Mouse (Mus musculus) kidney, embryonic 15.5 days (tissue): Measurements from ENCODE around the gene Cnot8. TPM values are rescaled to one million over a fixed set of nuclear protein-coding genes. Genes with fewer than 3 reads are reported as not detected.

Source experiments
- ATAC-seq: fragments of 200-750 bp; cut with Nextera tagmentation; replicated peaks from 2 replicates; pipeline ENCODE4 v1.8.0; 2017; ENCODE audit warnings: moderate TSS enrichment; ENCODE audit not compliant: low FRiP score
- H3K27ac ChIP-seq: fragments of 300-500 bp; sonication (generic); 2 replicates; pipeline ENCODE4 v1.5.1; 2015; ENCODE audit warnings: mild to moderate bottlenecking, inconsistent platforms
- H3K27me3 ChIP-seq: fragments of 300-500 bp; sonication (generic); 2 replicates; pipeline ENCODE4 v1.6.1; 2015; ENCODE audit warnings: inconsistent platforms
- H3K36me3 ChIP-seq: fragments of 300-500 bp; sonication (generic); 2 replicates; pipeline ENCODE4 v1.6.1; 2015; ENCODE audit warnings: inconsistent platforms
- H3K4me1 ChIP-seq: fragments of 300-500 bp; sonication (generic); 2 replicates; pipeline ENCODE4 v1.6.1; 2015; ENCODE audit warnings: inconsistent platforms
- H3K4me2 ChIP-seq: fragments of 300-500 bp; sonication (generic); 2 replicates; pipeline ENCODE4 v1.6.1; 2015; ENCODE audit warnings: moderate library complexity, mild to moderate bottlenecking, inconsistent platforms
- H3K4me3 ChIP-seq: fragments of 300-500 bp; sonication (generic); replicated peaks from 2 replicates; pipeline ENCODE4 v1.5.1; 2015; ENCODE audit warnings: mild to moderate bottlenecking, inconsistent platforms
- H3K9ac ChIP-seq: fragments of 300-500 bp; sonication (generic); 2 replicates; pipeline ENCODE4 v1.6.1; 2015; ENCODE audit warnings: mild to moderate bottlenecking, inconsistent platforms
- H3K9me3 ChIP-seq: fragments of 300-500 bp; sonication (generic); replicated peaks from 2 replicates; pipeline ENCODE4 v1.6.1; 2016; ENCODE audit warnings: inconsistent platforms
- WGBS: fragments of 180-500 bp; shearing (Covaris S2); methylation state at CpG from one replicate; pipeline ENCODE4 v1.1.7; 2015; ENCODE audit warnings: mixed read lengths; 5-methylcytosine and 5-hydroxymethylcytosine counted together
- polyA plus RNA-seq: library from polyadenylated mRNA; unstranded; fragments of >200 nt; fragmentation: Nextera tagmentation; extraction: Ambion mirVana; gene quantifications from 2 replicates; pipeline ENCODE4 v1.2.1, GENCODE M21; 2015

Gene Cnot8
- polyA plus RNA-seq, 1 experiment from 2014 or later = 85.7 TPM

- H3K27ac ChIP-seq = no peak overlapping the region
- H3K4me1 ChIP-seq = peaks cover 30% of the 10 kb centered on the region
- no peak for ATAC-seq
- H3K4me2 ChIP-seq = no peak overlapping the region
- H3K27me3 ChIP-seq = no peaks in the 10 kb centered on the region
- peaks cover 27% of the 10 kb centered on the region for H3K36me3 ChIP-seq
- 42% methylated on average over 3 of the region's 3 CpGs for WGBS
- H3K4me3 ChIP-seq = no peak overlapping the region
- no peak overlapping the region for H3K9ac ChIP-seq
- no peaks in the 10 kb centered on the region for H3K9me3 ChIP-seq
These were observed 3.1 kb downstream of the Cnot8 start for GRCm38 (mm10) chr11:58107009-58107408.

- no peak overlapping the region for H3K4me2 ChIP-seq
- ATAC-seq = no peak
- WGBS = 68% methylated on average over 4 of the region's 4 CpGs
These were observed 3.8 kb downstream of the Cnot8 start for GRCm38 (mm10) chr11:58107664-58108337.

GRCm38 (mm10) chr11:58116560-58116959 is 12.6 kb downstream of the Cnot8 start:
- no peak for ATAC-seq
- no peak overlapping the region for H3K4me3 ChIP-seq
- H3K4me2 ChIP-seq = no peak overlapping the region
- H3K36me3 ChIP-seq = peaks cover 98% of the 10 kb centered on the region
- no peaks in the 10 kb centered on the region for H3K9me3 ChIP-seq
- WGBS = 88% methylated on average over 1 of the region's 1 CpGs
- no peak overlapping the region for H3K9ac ChIP-seq
- H3K27me3 ChIP-seq = no peaks in the 10 kb centered on the region
- no peaks in the 10 kb centered on the region for H3K4me1 ChIP-seq
- no peak overlapping the region for H3K27ac ChIP-seq

More at GRCm38 (mm10) chr11:58107664-58108337, 3.8 kb downstream of the Cnot8 start:
- Histone ChIP-seq H3K4me3 (no peak overlapping the region), H3K9me3 (no peaks in the 10 kb centered on the region), H3K9ac (no peak overlapping the region), H3K36me3 (peaks cover 35% of the 10 kb centered on the region), H3K27ac (no peak overlapping the region), H3K27me3 (no peaks in the 10 kb centered on the region), H3K4me1 (peaks cover 26% of the 10 kb centered on the region)

- Histone ChIP-seq H3K27me3 (no peaks in the 10 kb centered on the region), H3K36me3 (peaks cover 98% of the 10 kb centered on the region), H3K9ac (no peak overlapping the region), H3K27ac (no peak overlapping the region), H3K9me3 (no peaks in the 10 kb centered on the region), H3K4me1 (no peaks in the 10 kb centered on the region), H3K4me3 (no peak overlapping the region), H3K4me2 (no peak overlapping the region)
- no peak for ATAC-seq
- 94% methylated on average over 10 of the region's 10 CpGs for WGBS
These were observed 13.2 kb downstream of the Cnot8 start for GRCm38 (mm10) chr11:58117044-58117652.

- no peak for ATAC-seq
- Histone ChIP-seq H3K27me3 (no peaks in the 10 kb centered on the region), H3K36me3 (peaks cover 99% of the 10 kb centered on the region), H3K4me3 (no peak overlapping the region), H3K4me2 (no peak overlapping the region), H3K9me3 (no peaks in the 10 kb centered on the region), H3K9ac (no peak overlapping the region), H3K27ac (no peak overlapping the region), H3K4me1 (no peaks in the 10 kb centered on the region)
- WGBS = 85% methylated on average over 3 of the region's 3 CpGs
These were observed 16.7 kb downstream of the Cnot8 start for GRCm38 (mm10) chr11:58120655-58121054.

GRCm38 (mm10) chr11:58121351-58121750 is 17.4 kb downstream of the Cnot8 start:
- H3K36me3 ChIP-seq = peaks cover 99% of the 10 kb centered on the region
- no peaks in the 10 kb centered on the region for H3K27me3 ChIP-seq
- H3K9ac ChIP-seq = no peak overlapping the region
- ATAC-seq = no peak
- peaks cover 3% of the 10 kb centered on the region; the same call in 1 of the 2 replicates for H3K4me1 ChIP-seq
- no peaks in the 10 kb centered on the region for H3K9me3 ChIP-seq
- H3K4me3 ChIP-seq = no peak overlapping the region
- WGBS = 84% methylated on average over 9 of the region's 9 CpGs
- H3K27ac ChIP-seq = no peak overlapping the region
- H3K4me2 ChIP-seq = no peak overlapping the region

- Histone ChIP-seq H3K27ac (no peak overlapping the region), H3K4me3 (no peak overlapping the region), H3K4me1 (peaks cover 12% of the 10 kb centered on the region), H3K36me3 (peaks cover 99% of the 10 kb centered on the region), H3K4me2 (no peak overlapping the region), H3K9ac (no peak overlapping the region), H3K27me3 (no peaks in the 10 kb centered on the region), H3K9me3 (no peaks in the 10 kb centered on the region)
- no peak for ATAC-seq
- WGBS = 93% methylated on average over 2 of the region's 2 CpGs
These were observed 19.8 kb downstream of the Cnot8 start for GRCm38 (mm10) chr11:58123711-58124110.

GRCm38 (mm10) chr11:58125021-58125420 is 21.1 kb downstream of the Cnot8 start:
- no peak overlapping the region for H3K27ac ChIP-seq
- WGBS = 80% methylated on average over 11 of the region's 11 CpGs

GRCm38 (mm10) chr11:58126397-58127160 is 22.6 kb downstream of the Cnot8 start:
- H3K36me3 ChIP-seq = peaks cover 99% of the 10 kb centered on the region
- H3K27me3 ChIP-seq = no peaks in the 10 kb centered on the region
- H3K4me3 ChIP-seq = no peak overlapping the region
- H3K4me2 ChIP-seq = no peak overlapping the region
- 0 out of 2 replicates have a peak, but pooled peaks have one; percentile 20 for ATAC-seq
- H3K4me1 ChIP-seq = peaks cover 23% of the 10 kb centered on the region
- H3K9me3 ChIP-seq = no peaks in the 10 kb centered on the region
- 33% methylated on average over 7 of the region's 7 CpGs for whole genome bisulfite sequencing
- H3K9ac ChIP-seq = no peak overlapping the region
- H3K27ac ChIP-seq = 0 out of 2 replicates have a peak overlapping the region, but pooled peaks have one; percentile 2

More at GRCm38 (mm10) chr11:58125021-58125420, 21.1 kb downstream of the Cnot8 start:
- Histone ChIP-seq H3K4me1 (peaks cover 19% of the 10 kb centered on the region), H3K4me3 (no peak overlapping the region), H3K36me3 (peaks cover 99% of the 10 kb centered on the region), H3K9me3 (no peaks in the 10 kb centered on the region), H3K9ac (no peak overlapping the region), H3K4me2 (no peak overlapping the region), H3K27me3 (no peaks in the 10 kb centered on the region)
- no peak for ATAC-seq

GRCm38 (mm10) chr11:58127544-58127943 is 23.6 kb downstream of the Cnot8 start:
- peaks cover 23% of the 10 kb centered on the region for H3K4me1 ChIP-seq
- H3K27me3 ChIP-seq = no peaks in the 10 kb centered on the region
- H3K27ac ChIP-seq = no peak overlapping the region
- WGBS = 88% methylated on average over 2 of the region's 2 CpGs
- H3K36me3 ChIP-seq = peaks cover 99% of the 10 kb centered on the region
- ATAC-seq = no peak
- no peaks in the 10 kb centered on the region for H3K9me3 ChIP-seq
- no peak overlapping the region for H3K4me3 ChIP-seq
- no peak overlapping the region for H3K9ac ChIP-seq
- H3K4me2 ChIP-seq = no peak overlapping the region

GRCm38 (mm10) chr11:58129302-58129843 is 25.4 kb downstream of the Cnot8 start:
- Histone ChIP-seq H3K27me3 (no peaks in the 10 kb centered on the region), H3K9ac (no peak overlapping the region), H3K36me3 (peaks cover 97% of the 10 kb centered on the region), H3K4me3 (no peak overlapping the region), H3K9me3 (no peaks in the 10 kb centered on the region), H3K27ac (peak overlapping the region; percentile 0; the same call in 1 of the 2 replicates), H3K4me2 (no peak overlapping the region), H3K4me1 (peaks cover 23% of the 10 kb centered on the region)
- 25% methylated on average over 6 of the region's 6 CpGs for WGBS
- peak; percentile 79 for ATAC-seq

GRCm38 (mm10) chr11:58132026-58132425 is 28.1 kb downstream of the Cnot8 start:
- no peak overlapping the region for H3K27ac ChIP-seq
- H3K4me1 ChIP-seq = peaks cover 14% of the 10 kb centered on the region; the same call in 1 of the 2 replicates
- no peak for ATAC-seq
- H3K9ac ChIP-seq = no peak overlapping the region
- no peaks in the 10 kb centered on the region for H3K27me3 ChIP-seq
- no peak overlapping the region for H3K4me3 ChIP-seq
- no peaks in the 10 kb centered on the region for H3K9me3 ChIP-seq
- H3K36me3 ChIP-seq = peaks cover 97% of the 10 kb centered on the region
- 95% methylated on average over 3 of the region's 3 CpGs for WGBS
- H3K4me2 ChIP-seq = no peak overlapping the region
